Mouse (Mus musculus) C3H10T1/2 (cell line): ENCODE data around the gene Esyt3. TPM values are rescaled to one million over a fixed set of nuclear protein-coding genes. Genes with fewer than 3 reads are reported as not detected.

Experiments used
- polyA plus RNA-seq, 2 experiments: library from polyadenylated mRNA; unstranded; fragments of >200 nt; fragmentation: generic; extraction: Trizol; gene quantifications; one replicate each; pipeline ENCODE4 v1.2.1; 2012; ENCODE audit warnings: missing spikeins in 2 of 2

Gene Esyt3
- polyA plus RNA-seq: under 1 TPM; 0.02 to 0.37 TPM

DNA sequence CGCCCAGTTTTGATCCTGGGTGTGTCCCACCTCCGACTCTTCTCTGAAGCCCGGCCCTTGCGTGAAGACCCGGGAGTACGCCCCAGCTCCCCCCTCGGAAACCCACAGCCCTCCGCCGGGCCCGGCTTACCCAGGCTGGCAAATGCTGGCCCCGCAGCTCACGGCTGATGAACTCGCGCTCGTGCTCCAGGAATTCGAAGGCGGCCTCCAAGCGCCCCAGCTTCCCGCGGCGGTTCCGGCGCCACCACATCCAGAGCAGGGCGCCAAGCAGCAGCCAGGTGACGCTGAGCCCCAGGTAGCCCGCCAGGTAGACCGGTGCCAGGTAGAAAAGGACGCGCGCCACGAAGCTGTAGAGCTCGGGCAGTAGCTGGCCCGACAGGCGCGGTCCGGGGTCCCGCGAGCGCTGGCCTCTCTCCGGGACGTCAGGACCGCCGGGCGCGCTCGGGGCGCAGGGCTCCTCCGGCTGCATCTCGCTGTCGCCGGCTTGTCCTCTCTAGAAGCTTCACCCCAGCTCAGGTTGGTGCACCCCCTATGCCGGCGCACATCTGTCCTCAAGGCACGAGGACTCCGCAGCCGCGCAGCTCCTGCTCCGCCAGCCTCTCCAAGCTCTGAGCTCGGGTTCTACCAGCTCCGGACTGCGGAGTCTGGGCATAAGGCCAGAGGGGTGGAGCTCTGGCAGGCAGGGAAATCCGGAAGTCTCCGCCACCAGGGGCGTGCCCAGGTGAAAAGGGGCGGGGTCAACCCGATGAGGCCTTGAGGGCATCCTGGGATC lies at the start of gene Esyt3:
Gene Esyt3 (minus strand): TSS at position 637 of the 772 bp plus-strand sequence.

Other genes starting within 250 kb of the Esyt3 start
- gene Pik3cb, start 217.9 kb downstream of the Esyt3 start, polyA plus RNA-seq: 1 to 10 TPM in 1 of 2 experiments, under 1 TPM in 1; 0.62 to 1.1 TPM
- gene Faiml, start 121.3 kb downstream of the Esyt3 start, polyA plus RNA-seq: not detected
- 1 to 10 TPM in 1 of 2 experiments, under 1 TPM in 1; 0.11 to 2.5 TPM for gene Cep70, start 115.2 kb downstream of the Esyt3 start, polyA plus RNA-seq
- 10 to 100 TPM; 24.2 to 41.8 TPM for gene Mras, start 78.8 kb upstream of the Esyt3 start, polyA plus RNA-seq
- gene Nme9, start 92.9 kb upstream of the Esyt3 start, polyA plus RNA-seq: not detected
- 1 to 10 TPM in 1 of 2 experiments, under 1 TPM in 1; 0.54 to 4.5 TPM for gene Armc8, start 210.3 kb upstream of the Esyt3 start, polyA plus RNA-seq
- gene Dbr1, start 217.2 kb upstream of the Esyt3 start, polyA plus RNA-seq: 1 to 10 TPM; 1.8 to 6.8 TPM